Mouse (Mus musculus): ENCODE results near the gene Glyr1. TPM values are rescaled to one million over a fixed set of nuclear protein-coding genes. Genes with fewer than 3 reads are reported as not detected.

The Glyr1 gene
- polyA plus RNA-seq, 1 experiment from 2014 or later = 194 TPM

- WGBS = 97% methylated on average over 4 of the region's 4 CpGs
- Histone ChIP-seq H3K36me3 (ENCODE audit: control insufficient read depth, insufficient read depth, low read length) (peaks cover 24% of the 10 kb centered on the region), H3K27ac (ENCODE audit: low read length) (no peak overlapping the region), H3K4me1 (ENCODE audit: control insufficient read depth, insufficient read depth, low read length) (no peaks in the 10 kb centered on the region), H3K4me2 (ENCODE audit: low read length) (no peak overlapping the region), H3K4me3 (ENCODE audit: low read depth, low read length) (no peak overlapping the region), H3K27me3 (ENCODE audit: control insufficient read depth, insufficient read depth, low read depth, low read length) (no peaks in the 10 kb centered on the region), H3K9ac (ENCODE audit: low read depth, low read length) (no peak overlapping the region), H3K9me3 (replicated peaks; ENCODE audit: control insufficient read depth, low read length, poor library complexity, severe bottlenecking) (no peaks in the 10 kb centered on the region)
- ATAC-seq = no peak
These were observed 13.8 kb upstream of the Glyr1 start for GRCm38 (mm10) chr16:5063472-5063871.

GRCm38 (mm10) chr16:5058114-5058513, 8.5 kb upstream of the Glyr1 start:
- Histone ChIP-seq H3K27me3 (ENCODE audit: control insufficient read depth, insufficient read depth, low read depth, low read length) (no peaks in the 10 kb centered on the region), H3K9ac (ENCODE audit: low read depth, low read length) (no peak overlapping the region), H3K4me1 (ENCODE audit: control insufficient read depth, insufficient read depth, low read length) (0 out of 2 replicates have a peak, but pooled peaks cover 2% of the 10 kb centered on the region), H3K9me3 (replicated peaks; ENCODE audit: control insufficient read depth, low read length, poor library complexity, severe bottlenecking) (no peaks in the 10 kb centered on the region), H3K4me3 (ENCODE audit: low read depth, low read length) (no peak overlapping the region), H3K27ac (ENCODE audit: low read length) (no peak overlapping the region), H3K4me2 (ENCODE audit: low read length) (no peak overlapping the region), H3K36me3 (ENCODE audit: control insufficient read depth, insufficient read depth, low read length) (peaks cover 9% of the 10 kb centered on the region)
- no peak for ATAC-seq
- 92% methylated on average over 1 of the region's 1 CpGs for WGBS

- Histone ChIP-seq H3K4me3 (ENCODE audit: low read depth, low read length) (peak overlapping the region; percentile 97), H3K4me2 (ENCODE audit: low read length) (peak overlapping the region; percentile 98), H3K9me3 (replicated peaks; ENCODE audit: control insufficient read depth, low read length, poor library complexity, severe bottlenecking) (no peaks in the 10 kb centered on the region), H3K27ac (ENCODE audit: low read length) (peak overlapping the region; percentile 96), H3K9ac (ENCODE audit: low read depth, low read length) (peak overlapping the region; percentile 89), H3K4me1 (ENCODE audit: control insufficient read depth, insufficient read depth, low read length) (peaks cover 28% of the 10 kb centered on the region), H3K27me3 (ENCODE audit: control insufficient read depth, insufficient read depth, low read depth, low read length) (no peaks in the 10 kb centered on the region), H3K36me3 (ENCODE audit: control insufficient read depth, insufficient read depth, low read length) (peaks cover 6% of the 10 kb centered on the region)
- ATAC-seq = peak; percentile 82
- WGBS = under 1% methylated on average over 76 of the region's 78 CpGs
These were observed 818 bp upstream of the Glyr1 start for GRCm38 (mm10) chr16:5050251-5051110.

- ATAC-seq = peak; percentile 66
- H3K36me3 ChIP-seq (ENCODE audit: control insufficient read depth, insufficient read depth, low read length) = peaks cover 12% of the 10 kb centered on the region
These were observed 385 bp downstream of the Glyr1 start for GRCm38 (mm10) chr16:5049182-5049773.

GRCm38 (mm10) chr16:5045322-5045721, 4.3 kb downstream of the Glyr1 start:
- H3K4me2 ChIP-seq (ENCODE audit: low read length) = no peak overlapping the region
- H3K9me3 ChIP-seq (replicated peaks; ENCODE audit: control insufficient read depth, low read length, poor library complexity, severe bottlenecking) = no peaks in the 10 kb centered on the region
- H3K4me1 ChIP-seq (ENCODE audit: control insufficient read depth, insufficient read depth, low read length) = peaks cover 12% of the 10 kb centered on the region
- no peak for ATAC-seq
- H3K4me3 ChIP-seq (ENCODE audit: low read depth, low read length) = no peak overlapping the region
- H3K9ac ChIP-seq (ENCODE audit: low read depth, low read length) = no peak overlapping the region
- 93% methylated on average over 3 of the region's 3 CpGs for WGBS
- no peak overlapping the region for H3K27ac ChIP-seq (ENCODE audit: low read length)
- H3K36me3 ChIP-seq (ENCODE audit: control insufficient read depth, insufficient read depth, low read length) = peaks cover 14% of the 10 kb centered on the region
- H3K27me3 ChIP-seq (ENCODE audit: control insufficient read depth, insufficient read depth, low read depth, low read length) = no peaks in the 10 kb centered on the region

More at GRCm38 (mm10) chr16:5049182-5049773, 385 bp downstream of the Glyr1 start:
- Histone ChIP-seq H3K4me3 (ENCODE audit: low read depth, low read length) (peak overlapping the region; percentile 97), H3K4me1 (ENCODE audit: control insufficient read depth, insufficient read depth, low read length) (peaks cover 28% of the 10 kb centered on the region), H3K9me3 (replicated peaks; ENCODE audit: control insufficient read depth, low read length, poor library complexity, severe bottlenecking) (no peaks in the 10 kb centered on the region), H3K9ac (ENCODE audit: low read depth, low read length) (peak overlapping the region; percentile 91), H3K27me3 (ENCODE audit: control insufficient read depth, insufficient read depth, low read depth, low read length) (no peaks in the 10 kb centered on the region), H3K27ac (ENCODE audit: low read length) (peak overlapping the region; percentile 90), H3K4me2 (ENCODE audit: low read length) (peak overlapping the region; percentile 97)
- WGBS = under 1% methylated on average over 38 of the region's 38 CpGs

- WGBS = 88% methylated on average over 5 of the region's 5 CpGs
- ATAC-seq = no peak
These were observed 12.9 kb downstream of the Glyr1 start for GRCm38 (mm10) chr16:5036649-5037234.

GRCm38 (mm10) chr16:5035591-5035990, 14.1 kb downstream of the Glyr1 start:
- no peak overlapping the region for H3K27ac ChIP-seq (ENCODE audit: low read length)
- no peaks in the 10 kb centered on the region for H3K27me3 ChIP-seq (ENCODE audit: control insufficient read depth, insufficient read depth, low read depth, low read length)
- peaks cover 59% of the 10 kb centered on the region for H3K36me3 ChIP-seq (ENCODE audit: control insufficient read depth, insufficient read depth, low read length)
- H3K9ac ChIP-seq (ENCODE audit: low read depth, low read length) = no peak overlapping the region
- H3K9me3 ChIP-seq (replicated peaks; ENCODE audit: control insufficient read depth, low read length, poor library complexity, severe bottlenecking) = no peaks in the 10 kb centered on the region
- 99% methylated on average over 3 of the region's 3 CpGs for WGBS
- H3K4me2 ChIP-seq (ENCODE audit: low read length) = no peak overlapping the region
- no peak overlapping the region for H3K4me3 ChIP-seq (ENCODE audit: low read depth, low read length)
- H3K4me1 ChIP-seq (ENCODE audit: control insufficient read depth, insufficient read depth, low read length) = no peaks in the 10 kb centered on the region
- no peak for ATAC-seq

More at GRCm38 (mm10) chr16:5036649-5037234, 12.9 kb downstream of the Glyr1 start:
- H3K36me3 ChIP-seq (ENCODE audit: control insufficient read depth, insufficient read depth, low read length) = peaks cover 49% of the 10 kb centered on the region
- no peak overlapping the region for H3K4me3 ChIP-seq (ENCODE audit: low read depth, low read length)
- no peak overlapping the region for H3K4me2 ChIP-seq (ENCODE audit: low read length)
- no peaks in the 10 kb centered on the region for H3K27me3 ChIP-seq (ENCODE audit: control insufficient read depth, insufficient read depth, low read depth, low read length)
- H3K27ac ChIP-seq (ENCODE audit: low read length) = no peak overlapping the region
- H3K9ac ChIP-seq (ENCODE audit: low read depth, low read length) = no peak overlapping the region
- H3K9me3 ChIP-seq (replicated peaks; ENCODE audit: control insufficient read depth, low read length, poor library complexity, severe bottlenecking) = no peaks in the 10 kb centered on the region
- H3K4me1 ChIP-seq (ENCODE audit: control insufficient read depth, insufficient read depth, low read length) = no peaks in the 10 kb centered on the region

- WGBS = 68% methylated on average over 2 of the region's 2 CpGs
- no peak overlapping the region for H3K4me3 ChIP-seq (ENCODE audit: low read depth, low read length)
These were observed 19.8 kb downstream of the Glyr1 start for GRCm38 (mm10) chr16:5029847-5030246.

GRCm38 (mm10) chr16:5024021-5024420, 25.6 kb downstream of the Glyr1 start:
- WGBS = 97% methylated on average over 3 of the region's 3 CpGs
- Histone ChIP-seq H3K9ac (ENCODE audit: low read depth, low read length) (no peak overlapping the region), H3K4me2 (ENCODE audit: low read length) (no peak overlapping the region), H3K27ac (ENCODE audit: low read length) (no peak overlapping the region), H3K4me1 (ENCODE audit: control insufficient read depth, insufficient read depth, low read length) (no peaks in the 10 kb centered on the region), H3K4me3 (ENCODE audit: low read depth, low read length) (no peak overlapping the region), H3K9me3 (replicated peaks; ENCODE audit: control insufficient read depth, low read length, poor library complexity, severe bottlenecking) (no peaks in the 10 kb centered on the region), H3K36me3 (ENCODE audit: control insufficient read depth, insufficient read depth, low read length) (peaks cover 53% of the 10 kb centered on the region), H3K27me3 (ENCODE audit: control insufficient read depth, insufficient read depth, low read depth, low read length) (no peaks in the 10 kb centered on the region)
- ATAC-seq = no peak

More at GRCm38 (mm10) chr16:5029847-5030246, 19.8 kb downstream of the Glyr1 start:
- peaks cover 54% of the 10 kb centered on the region for H3K36me3 ChIP-seq (ENCODE audit: control insufficient read depth, insufficient read depth, low read length)
- no peak overlapping the region for H3K4me2 ChIP-seq (ENCODE audit: low read length)
- no peaks in the 10 kb centered on the region for H3K9me3 ChIP-seq (replicated peaks; ENCODE audit: control insufficient read depth, low read length, poor library complexity, severe bottlenecking)
- H3K9ac ChIP-seq (ENCODE audit: low read depth, low read length) = no peak overlapping the region
- H3K27ac ChIP-seq (ENCODE audit: low read length) = no peak overlapping the region
- no peaks in the 10 kb centered on the region for H3K27me3 ChIP-seq (ENCODE audit: control insufficient read depth, insufficient read depth, low read depth, low read length)
- H3K4me1 ChIP-seq (ENCODE audit: control insufficient read depth, insufficient read depth, low read length) = no peaks in the 10 kb centered on the region
- ATAC-seq = no peak
